Mouse (Mus musculus) MN1 (cell line): ENCODE results near the gene Lpcat3.
"Not testable (repeated sequence)": the region's sequence is repeated elsewhere in the genome, so short reads cannot be mapped to it uniquely, and the experiment has no call there.

Experiments used
- DNase-seq: peaks from one replicate; pipeline ENCODE4 v3.0.0-alpha.2; 2016; ENCODE audit warnings: low spot score

Lpcat3 gene

DNA sequence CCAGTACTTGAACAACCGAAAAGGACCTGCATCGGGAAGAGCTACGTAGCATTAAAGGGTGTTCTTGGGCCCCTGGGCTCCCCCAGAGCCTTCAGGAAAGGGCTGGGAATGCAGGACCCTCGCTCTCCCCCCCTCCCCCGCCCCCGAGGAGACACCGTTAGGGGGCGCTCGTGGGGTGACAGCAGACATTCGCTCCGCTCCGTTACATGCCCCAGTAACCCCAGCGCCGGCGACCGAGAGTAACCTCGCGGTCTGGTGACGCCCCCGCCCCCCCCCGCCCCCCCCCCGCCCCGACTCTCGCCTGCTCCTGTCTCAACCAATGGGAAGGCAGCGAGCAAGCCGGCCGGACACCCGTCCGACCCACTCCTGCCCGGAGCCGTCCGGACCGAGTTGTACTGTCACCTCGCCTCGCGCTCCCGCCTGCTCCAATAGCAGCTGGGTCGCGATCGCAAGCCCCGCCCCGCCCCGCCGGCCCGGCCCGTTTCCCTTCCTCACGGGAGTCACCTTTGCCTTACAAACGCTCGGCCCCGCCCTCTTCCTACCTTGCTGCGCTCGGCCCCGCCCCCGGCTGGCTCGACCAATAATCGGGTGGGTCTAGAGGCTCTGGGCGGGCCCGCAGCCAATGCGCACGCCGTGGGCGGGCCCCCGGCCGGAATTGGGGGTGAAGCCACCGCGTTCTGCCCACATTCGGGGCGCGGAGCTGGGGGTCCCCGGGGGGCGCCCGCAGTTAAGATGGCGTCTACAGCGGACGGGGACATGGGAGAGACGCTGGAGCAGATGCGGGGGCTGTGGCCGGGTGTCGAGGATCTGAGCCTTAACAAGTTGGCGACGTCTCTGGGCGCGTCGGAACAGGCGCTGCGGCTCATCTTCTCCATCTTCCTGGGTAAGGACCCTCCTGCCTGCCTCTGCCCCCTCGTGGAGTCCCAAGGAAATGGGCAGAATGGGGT, at the start of gene Lpcat3:
TSS of gene Lpcat3 (plus strand) at position 551 of the 947 bp plus-strand sequence.
- peak; percentile 98 for DNase-seq

DNA sequence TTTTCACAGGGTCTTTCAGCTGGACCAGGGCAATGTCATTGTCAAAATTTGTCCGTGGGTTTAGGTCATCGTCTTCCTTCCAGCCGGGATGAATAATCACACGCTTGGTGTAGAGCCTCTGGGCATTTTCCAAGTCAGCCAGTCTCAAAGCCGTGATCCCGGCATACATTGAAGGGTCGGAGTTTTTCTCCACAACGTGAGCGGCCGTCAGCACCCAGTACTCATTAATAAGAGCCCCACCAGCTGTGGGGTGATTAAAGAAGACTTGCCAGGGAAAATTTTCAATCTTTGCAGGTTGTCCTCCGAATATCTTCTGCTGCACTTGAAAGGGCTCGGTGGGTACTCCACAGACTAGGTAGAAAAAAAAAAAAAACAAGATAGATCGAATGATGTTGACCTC, 37.2 kb upstream of the Lpcat3 start:
- no peak for DNase-seq

DNA sequence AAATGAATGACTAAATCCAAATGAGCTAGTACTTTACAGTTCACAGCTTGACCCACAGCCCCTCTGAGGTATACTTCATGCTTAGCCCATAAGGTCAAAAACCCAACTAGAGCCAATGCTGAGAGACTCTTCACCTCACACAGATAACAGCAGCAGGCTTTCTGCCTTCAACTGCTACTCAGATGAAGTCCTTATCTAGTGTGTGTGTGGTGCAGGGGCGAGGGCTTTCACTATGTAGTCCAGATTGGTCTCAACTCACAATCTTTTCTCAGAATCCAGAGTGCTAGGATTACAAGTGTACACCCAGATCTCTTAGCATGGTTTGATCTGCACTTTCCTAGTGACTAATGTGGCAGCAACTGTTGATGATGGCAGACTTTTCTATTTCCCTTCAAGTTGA, 36.6 kb upstream of the Lpcat3 start:
- DNase-seq: not testable (repeated sequence)

DNA sequence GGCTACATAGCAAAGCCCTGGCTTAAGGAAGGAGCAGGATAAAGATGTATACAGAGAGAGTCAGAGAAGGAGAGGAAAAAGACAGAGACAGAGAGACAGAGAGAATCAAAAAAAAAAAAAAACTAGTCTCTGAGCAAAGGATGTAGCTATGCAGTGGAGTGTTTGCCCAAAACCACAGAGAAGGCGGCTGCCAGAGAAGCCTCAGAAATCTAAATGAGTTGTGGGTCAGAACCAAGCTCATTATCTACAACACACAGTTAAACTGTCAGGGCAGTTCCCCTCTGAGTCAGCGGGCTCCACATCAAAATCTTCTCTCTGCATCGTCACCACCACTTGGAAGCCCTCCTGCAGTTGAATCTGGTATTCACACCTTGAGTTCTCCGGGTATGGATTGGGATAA, 32.1 kb upstream of the Lpcat3 start:
- DNase-seq: no peak

DNA sequence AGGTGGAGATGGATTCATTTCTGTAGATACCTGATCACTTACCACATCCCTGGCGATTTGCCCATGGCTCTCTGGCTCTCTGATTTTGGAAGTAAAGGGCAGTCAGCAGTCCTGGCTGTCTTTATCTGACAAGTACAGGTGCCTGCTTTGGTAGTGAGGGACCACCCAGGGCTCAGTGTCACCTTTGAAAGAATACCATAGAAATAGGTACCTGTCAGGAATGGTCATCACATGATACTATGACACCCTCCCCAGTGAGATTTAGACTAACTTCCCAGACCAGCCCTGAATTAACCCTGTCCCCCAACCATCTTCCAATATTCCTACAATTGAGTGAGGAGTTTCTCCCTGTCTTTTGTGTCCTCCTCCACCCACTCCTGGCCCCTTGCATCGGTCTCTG, 26.8 kb upstream of the Lpcat3 start, which contains the start of gene C1s2:
TSS of gene C1s2 (minus strand) at position 101 of the 400 bp plus-strand sequence.
- not testable (repeated sequence) for DNase-seq

DNA sequence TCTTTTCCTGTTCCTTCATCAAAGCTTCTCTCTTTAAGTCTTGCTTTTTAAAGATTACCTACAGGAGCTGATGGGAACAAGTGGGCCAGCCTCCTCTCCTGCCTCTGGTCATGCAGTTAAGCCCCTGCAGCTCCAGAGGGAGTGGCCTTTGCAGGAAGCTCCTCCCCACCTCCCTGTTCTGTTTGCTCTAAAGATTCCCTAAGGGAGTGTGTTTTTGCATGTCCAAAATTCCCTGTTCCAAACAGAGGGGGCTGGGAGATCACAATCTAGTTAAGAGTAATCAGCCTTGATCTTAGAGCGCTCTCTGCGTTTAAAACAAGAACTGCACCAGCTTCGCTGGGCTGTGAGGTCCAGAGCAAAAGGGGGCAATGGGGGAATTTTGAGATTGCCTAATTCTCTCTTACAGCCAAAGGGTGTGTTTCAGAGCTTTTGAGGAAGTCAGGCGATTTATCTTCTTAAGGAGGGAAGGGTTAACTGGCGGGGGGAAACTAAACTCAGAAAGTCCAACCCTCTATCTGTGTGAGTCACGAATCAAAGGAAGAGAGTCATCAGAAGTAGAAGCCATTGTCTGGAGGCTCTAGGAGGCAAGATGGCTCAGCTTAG, 25.9 kb upstream of the Lpcat3 start:
- not testable (repeated sequence) for DNase-seq

DNA sequence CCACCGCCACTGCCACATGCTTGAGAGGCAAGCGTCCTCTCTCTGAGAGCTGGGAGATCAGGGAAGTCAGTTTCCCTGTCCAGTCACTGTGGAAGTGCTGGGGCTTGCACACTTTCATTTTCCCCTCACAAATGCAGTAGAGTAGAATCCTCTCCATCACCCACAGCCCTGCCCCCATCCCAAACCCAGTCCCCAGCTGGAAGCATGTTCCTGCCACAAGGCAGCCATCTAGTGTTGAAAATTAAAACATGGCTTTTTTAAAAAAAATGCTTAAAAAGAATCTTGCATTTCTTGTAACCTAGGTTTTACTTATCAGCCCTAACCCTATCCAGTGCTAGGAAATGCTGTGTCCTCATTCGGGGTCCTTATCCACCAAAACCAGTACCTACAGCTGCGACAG, 22.8 kb upstream of the Lpcat3 start:
- no peak for DNase-seq

DNA sequence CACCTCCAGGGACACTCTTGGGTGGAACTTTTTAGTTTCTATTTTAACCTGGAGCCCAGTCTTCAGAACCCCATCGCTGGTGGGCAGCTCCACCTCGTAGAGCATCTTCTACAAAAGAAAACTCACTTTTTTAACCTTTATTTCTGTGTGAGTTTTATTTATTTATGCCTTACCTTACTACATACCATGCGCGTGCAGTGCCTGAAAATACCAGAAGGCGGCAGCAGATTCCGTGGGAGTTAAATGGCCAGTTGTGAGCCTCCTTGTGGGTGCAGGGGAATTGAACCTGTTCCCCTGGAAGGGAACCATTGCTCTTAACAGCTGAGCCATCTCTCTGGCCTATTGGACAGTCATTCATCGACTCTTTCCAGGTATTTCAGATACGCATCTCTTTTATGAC, 21.8 kb upstream of the Lpcat3 start:
- DNase-seq: peak; percentile 31

DNA sequence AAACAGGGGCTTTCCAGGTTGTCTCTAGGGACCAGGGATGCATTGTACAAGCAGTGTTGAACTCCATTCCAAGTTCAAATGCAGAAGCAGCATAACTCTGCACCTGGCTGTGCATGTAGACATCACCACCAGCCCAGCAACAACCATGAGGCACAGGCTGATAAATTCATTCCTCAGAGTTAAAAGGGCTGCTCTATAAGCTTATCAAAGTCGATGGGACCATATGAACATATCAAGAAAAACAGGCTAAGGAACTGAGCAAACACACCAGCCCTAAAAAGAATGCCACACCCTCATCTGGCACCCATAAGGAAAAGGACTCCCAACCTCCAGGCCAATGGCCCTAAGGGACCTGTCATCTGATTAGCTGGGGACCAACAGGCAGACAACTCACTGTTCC, 16.4 kb upstream of the Lpcat3 start:
- no peak for DNase-seq

DNA sequence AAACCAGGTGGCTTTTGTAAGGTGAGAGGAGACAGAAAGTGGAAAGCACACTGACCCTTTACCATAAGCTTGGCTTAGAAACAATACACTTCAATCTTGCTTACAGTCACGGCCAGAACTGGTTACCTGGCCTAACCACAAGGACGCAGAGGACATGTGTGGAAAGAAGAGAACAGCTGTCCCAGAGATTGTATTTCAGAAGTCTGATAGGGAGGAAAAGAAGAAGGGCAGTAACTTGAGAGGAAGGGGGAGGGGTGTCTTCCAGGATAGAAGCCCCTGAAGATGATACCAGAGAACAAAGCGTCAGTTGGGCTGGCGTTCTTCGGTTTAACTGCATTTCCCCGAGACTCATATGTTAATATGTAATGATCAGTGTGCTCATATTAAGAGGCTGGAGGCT, 6.9 kb upstream of the Lpcat3 start:
- DNase-seq: no peak

DNA sequence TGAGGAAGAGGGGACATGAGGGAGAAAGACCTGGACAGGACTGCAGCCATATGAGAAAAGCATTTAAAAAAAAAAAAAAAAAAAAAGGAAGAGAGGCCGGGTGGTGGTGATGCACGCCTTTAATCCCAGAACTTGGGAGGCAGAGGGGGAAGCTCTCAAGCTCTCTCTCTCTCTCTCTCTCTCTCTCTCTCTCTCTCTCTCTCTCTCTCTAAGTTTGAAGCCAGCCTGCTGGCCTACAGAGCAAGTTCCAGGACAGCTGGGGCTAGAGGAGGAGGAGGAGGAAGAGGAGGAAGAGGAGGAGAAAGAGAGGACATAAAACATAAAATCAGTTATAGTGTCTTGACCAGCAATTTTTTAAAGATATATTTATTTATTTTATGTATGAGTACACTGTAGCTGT, 4.8 kb upstream of the Lpcat3 start:
- no peak for DNase-seq

DNA sequence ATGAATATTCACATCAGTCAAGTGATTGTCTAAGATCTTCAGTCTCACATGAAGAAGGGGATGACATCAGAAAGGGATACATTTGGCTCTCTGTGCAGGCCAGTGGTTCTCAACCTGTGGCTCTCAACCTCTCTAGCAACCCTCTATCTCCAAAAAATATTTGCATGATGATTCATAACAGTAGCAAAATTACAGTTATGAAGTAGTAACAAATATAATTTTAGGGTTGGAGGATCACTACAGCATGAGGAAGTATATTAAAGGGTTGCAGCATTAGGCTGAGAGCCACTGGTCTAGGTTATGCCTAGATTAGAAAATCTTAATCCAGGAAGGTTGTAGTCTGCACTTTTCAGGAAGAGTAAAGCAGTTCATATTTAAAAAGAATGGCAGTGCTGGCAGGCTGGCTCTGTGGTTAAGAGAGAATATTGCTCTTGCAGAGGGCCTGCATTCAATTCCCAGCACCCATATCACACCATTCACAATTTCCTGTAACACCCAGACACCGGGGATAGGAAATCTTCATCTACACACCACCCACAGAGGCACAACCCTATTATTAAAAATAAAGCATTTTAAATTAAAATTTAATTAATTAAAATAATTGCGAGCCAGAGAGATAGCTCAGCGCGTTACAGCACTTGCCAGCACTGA, 1.5 kb upstream of the Lpcat3 start:
- DNase-seq: no peak

DNA sequence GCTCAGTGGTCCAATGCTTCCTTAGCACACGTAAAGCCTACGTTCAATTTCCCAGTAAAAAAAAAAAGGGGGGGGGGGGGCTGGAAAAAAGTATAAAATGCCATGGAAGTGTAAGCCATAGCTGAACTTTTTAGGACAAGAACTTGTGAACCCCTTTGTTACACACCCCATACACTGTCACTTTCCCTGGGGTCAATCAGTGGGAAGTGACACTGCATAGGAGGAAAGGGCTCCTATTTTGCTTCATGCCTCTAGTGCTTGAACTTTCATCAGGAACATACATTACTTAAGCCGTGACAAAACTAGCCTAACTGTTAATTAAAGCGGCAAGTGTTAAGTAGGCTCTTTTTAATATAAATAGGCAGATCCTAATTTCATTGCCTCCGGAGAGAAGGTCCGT, 832 bp upstream of the Lpcat3 start:
- no peak for DNase-seq

DNA sequence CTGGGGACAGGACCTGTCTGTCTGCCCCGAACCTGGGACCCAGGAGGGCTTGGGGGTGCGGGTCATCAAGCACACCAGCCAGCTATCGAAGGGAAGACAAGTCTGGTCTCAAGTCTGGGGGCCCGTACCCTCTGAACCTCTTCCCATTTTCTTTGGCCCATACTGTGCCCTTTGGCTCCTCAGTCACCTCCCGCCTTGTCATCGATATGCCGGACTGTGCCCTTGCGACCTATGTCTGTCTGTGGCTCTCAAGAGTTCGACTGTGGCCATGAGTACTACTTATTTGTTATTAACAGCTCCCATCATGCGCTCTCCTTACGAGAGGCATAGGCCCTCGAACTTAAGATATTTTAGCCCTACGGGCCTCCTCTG, 583 bp downstream of the Lpcat3 start:
- no peak for DNase-seq

DNA sequence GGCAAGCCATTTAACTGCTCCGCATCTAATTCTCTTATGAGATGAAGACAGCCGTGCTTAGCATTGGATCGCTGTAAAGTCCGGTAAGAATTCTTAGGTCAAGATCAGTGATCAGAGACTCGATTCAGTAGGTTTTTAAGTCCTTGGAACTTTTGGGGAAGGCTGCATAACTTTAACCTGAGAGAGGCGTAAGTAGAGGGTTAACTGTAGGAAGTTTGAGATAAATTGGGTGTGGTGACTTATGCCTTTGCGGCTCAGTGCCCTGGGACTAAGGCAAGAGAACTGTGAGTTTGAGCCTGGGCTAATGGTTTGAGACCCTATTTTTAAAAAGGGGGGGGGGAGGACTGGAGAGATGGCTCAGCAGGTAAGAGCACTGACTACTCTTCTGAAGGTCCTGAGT, 1.4 kb downstream of the Lpcat3 start:
- no peak for DNase-seq

DNA sequence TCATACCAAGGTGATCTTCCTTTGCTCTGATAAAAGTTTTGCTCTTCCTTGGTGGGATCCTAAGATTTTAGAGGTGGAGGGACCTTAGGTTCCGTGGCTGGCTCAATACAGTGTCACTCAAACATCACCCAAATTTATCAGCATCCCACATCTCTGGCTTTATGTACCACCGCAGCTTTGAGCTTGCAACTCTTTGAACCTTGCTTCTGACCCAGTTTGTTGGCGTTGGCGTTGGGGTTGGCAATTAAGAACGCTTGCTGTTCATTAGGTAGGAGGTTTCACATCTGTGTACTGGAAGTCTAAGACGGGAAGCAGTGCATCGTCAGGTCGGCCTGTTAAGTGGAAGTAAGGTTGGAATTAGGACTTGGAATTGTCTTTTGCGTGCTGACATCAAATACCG, 2.2 kb downstream of the Lpcat3 start:
- no peak for DNase-seq

DNA sequence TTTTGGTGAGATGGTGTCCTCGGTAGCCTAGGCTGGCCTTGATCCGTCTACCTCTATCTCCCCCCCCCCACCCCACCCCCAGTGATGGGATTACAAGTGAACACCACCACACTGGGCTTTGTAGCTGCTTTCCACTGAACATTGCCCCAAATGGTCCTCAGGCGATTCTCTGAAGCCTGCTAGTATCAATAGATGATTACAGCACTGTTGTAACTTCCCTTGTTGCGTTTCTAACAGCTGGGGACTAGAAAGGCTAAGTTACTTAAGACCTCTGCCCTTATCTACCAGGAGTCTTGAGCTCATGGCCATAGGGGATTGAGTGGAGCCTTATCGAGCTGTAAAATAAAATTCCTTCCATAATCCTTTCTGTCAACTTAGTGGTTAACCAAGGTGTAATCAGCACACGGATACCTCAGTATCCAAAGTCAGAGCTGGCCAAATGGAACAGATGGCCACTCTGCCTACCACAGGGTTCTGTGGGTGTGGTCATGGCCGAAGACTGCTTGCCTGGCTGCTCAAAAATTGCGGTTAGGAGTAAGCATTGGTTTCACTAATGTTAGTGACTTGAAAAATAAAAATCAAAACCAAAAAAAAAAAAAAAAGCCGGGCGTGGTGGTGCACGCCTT, 6.5 kb downstream of the Lpcat3 start:
- DNase-seq: no peak

DNA sequence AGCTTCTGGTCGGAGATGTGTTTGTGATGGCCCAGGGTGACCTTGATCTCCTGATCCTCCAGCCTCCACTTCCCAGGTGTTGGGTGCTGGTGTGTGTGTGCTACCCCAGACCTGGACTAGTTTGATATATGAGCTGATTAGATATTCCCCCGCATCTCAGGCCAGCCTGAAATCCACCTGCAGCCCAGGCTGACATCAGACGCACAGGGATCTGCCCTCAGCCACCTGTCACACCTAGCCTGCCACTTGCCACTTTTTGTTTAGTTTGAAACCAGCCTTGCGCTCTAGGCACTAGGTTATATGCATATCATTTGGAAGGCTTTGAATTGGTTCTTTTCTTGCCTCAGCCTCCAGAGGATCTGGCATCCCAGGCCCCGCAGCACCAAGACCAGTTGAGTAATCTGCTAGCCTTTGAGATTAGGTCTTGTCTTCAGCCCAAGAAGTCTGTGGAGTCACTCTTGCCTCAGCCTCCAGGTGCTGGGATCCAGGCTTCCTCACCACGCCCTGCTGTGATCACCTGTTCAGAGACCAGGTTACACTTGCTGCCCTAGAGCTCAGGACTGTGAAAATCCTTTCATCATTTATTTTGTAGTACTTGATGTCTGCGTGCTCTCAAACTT, 7.6 kb downstream of the Lpcat3 start:
- DNase-seq: no peak

DNA sequence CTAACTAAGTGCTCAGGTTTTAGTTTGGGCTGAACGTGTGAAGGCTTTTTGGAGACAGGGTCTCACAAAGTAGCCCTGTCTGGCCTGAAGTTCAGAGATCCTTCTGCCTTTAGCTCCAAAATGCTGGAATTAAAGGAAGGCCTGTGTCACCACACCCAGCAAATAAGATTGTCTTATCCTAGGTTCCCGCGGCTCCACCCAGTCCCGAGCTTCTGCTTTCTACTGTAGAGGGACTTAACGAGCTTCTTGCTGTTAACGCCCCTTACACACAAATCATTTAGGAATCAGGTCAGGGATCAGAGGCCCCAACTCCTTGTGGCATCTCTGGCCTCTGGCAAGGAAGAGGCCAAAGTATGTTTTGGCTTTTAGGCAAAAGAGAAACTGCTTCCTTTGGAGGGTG, 9.3 kb downstream of the Lpcat3 start:
- DNase-seq: no peak

DNA sequence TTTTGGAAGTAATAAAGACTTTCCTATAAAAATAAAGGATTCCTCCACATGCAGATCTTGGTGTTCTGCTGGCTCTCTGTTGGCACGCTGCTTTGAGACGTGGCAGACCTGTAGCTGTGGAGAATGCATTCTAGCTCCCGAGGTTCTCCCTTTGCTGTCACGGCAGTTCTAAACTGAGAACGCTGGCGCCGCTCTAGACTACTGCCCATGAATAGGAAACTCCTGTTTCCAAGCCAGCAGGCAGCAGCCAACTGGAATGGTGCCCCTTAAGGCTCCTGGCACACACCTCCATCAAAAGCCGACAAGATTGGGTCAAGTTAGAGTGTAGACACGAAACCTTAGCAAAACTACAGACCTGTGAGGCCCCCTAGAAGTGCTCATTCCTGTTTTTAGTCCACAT, 10.8 kb downstream of the Lpcat3 start:
- DNase-seq: no peak

DNA sequence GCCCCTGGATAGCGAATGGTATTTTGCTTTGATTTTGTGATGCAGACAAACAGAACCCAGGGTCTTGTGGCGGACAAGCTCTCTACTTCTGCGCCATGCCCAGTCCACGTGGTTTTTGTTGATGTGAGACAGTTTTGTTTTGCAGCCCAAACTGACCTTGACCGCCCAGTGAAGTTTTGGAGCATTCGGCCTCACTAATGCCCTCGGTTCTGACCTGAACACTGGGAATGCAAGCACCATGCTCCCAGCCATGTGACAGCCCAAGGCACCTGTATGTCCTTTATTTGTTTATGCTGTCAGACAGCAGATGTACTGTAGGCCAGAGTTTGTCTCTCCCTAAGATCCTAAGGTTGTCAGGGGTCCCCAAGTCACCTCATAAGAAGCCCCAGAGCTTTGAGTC, 11.8 kb downstream of the Lpcat3 start:
- no peak for DNase-seq

DNA sequence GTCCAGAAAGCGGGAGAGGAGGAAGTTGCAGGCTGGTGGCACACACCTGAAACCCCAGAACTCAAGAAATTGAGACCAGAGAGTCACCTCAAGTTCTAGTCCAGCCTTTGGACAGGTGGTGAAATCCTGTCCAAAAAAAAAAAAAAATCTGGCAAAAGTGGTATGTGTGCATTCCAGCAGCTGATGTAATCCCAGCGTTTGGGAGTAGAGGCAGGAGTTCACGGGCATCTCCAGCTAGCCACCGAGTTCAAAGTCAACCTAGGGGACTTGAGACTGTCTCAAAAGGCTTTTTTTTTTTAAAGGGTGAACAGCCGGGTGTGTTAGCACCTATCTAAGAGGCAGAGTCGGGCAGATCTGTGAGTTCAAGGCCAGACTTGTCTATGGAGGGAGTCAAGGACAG, 13.3 kb downstream of the Lpcat3 start:
- no peak for DNase-seq
